Mouse (Mus musculus) lung, postnatal 0 days (tissue): ENCODE measurements around the gene Gm14214.
A peak's percentile ranks its signal among the peaks of the same experiment; 100 is the strongest.

ENCODE experiments used
- CTCF ChIP-seq: IDR thresholded peaks from 2 replicates; pipeline ENCODE4 v1.5.1; 2016; ENCODE audit warnings: antibody characterized with exemption, mild to moderate bottlenecking
- EP300 ChIP-seq: IDR thresholded peaks from 2 replicates; pipeline ENCODE4 v1.6.1; 2016; ENCODE audit warnings: antibody characterized with exemption, mild to moderate bottlenecking, control low read depth

GRCm38 (mm10) chr2:154774032-154774431 lies 4.2 kb upstream of the Gm14214 start:
- TF ChIP-seq CTCF (peak; percentile 58), EP300 (no peak)
